Mouse (Mus musculus) hindbrain, embryonic 16.5 days (tissue): ENCODE data around the gene Pglyrp2. TPM values are rescaled to one million over a fixed set of nuclear protein-coding genes. Genes with fewer than 3 reads are reported as not detected.

ENCODE experiments used
- ATAC-seq: fragments of 200-750 bp; cut with Nextera tagmentation; 2 replicates; pipeline ENCODE4 v1.8.0; 2017; ENCODE audit warnings: moderate TSS enrichment, moderate library complexity
- H3K27ac ChIP-seq: fragments of 300-500 bp; sonication (generic); 2 replicates; pipeline ENCODE4 v1.5.1; 2014; ENCODE audit warnings: low read depth, mild to moderate bottlenecking, control low read depth, low read length, moderate library complexity
- H3K27me3 ChIP-seq: fragments of 300-500 bp; sonication (generic); replicated peaks from 2 replicates; pipeline ENCODE4 v1.6.1; 2014; ENCODE audit warnings: low read length; ENCODE audit not compliant: control insufficient read depth, insufficient read depth
- H3K36me3 ChIP-seq: fragments of 300-500 bp; sonication (generic); 2 replicates; pipeline ENCODE4 v1.6.1; 2014; ENCODE audit warnings: mild to moderate bottlenecking, low read length, moderate library complexity, mixed read lengths; ENCODE audit not compliant: control insufficient read depth, insufficient read depth
- H3K4me1 ChIP-seq: fragments of 300-500 bp; sonication (generic); 2 replicates; pipeline ENCODE4 v1.6.1; 2014; ENCODE audit warnings: low read depth, low read length; ENCODE audit not compliant: control insufficient read depth, insufficient read depth
- H3K4me2 ChIP-seq: fragments of 300-500 bp; sonication (generic); 2 replicates; pipeline ENCODE4 v1.6.1; 2014; ENCODE audit warnings: mild to moderate bottlenecking, low read length, control low read depth, moderate library complexity
- H3K4me3 ChIP-seq: fragments of 300-500 bp; sonication (generic); 2 replicates; pipeline ENCODE4 v1.5.1; 2014; ENCODE audit warnings: mild to moderate bottlenecking, low read length, control low read depth, moderate library complexity
- H3K9ac ChIP-seq: fragments of 300-500 bp; sonication (generic); 2 replicates; pipeline ENCODE4 v1.6.1; 2014; ENCODE audit warnings: low read depth, mild to moderate bottlenecking, control low read depth, low read length, moderate library complexity
- H3K9me3 ChIP-seq: fragments of 300-500 bp; sonication (generic); 2 replicates; pipeline ENCODE4 v1.6.1; 2014; ENCODE audit warnings: mild to moderate bottlenecking, low read length, moderate library complexity; ENCODE audit not compliant: control insufficient read depth
- WGBS: fragments of 180-500 bp; shearing (Covaris S2); extraction: QIAGEN DNeasy Blood & Tissue Kit; methylation state at CpG from one replicate; pipeline ENCODE4 v1.1.7; 2014; 5-methylcytosine and 5-hydroxymethylcytosine counted together
- polyA plus RNA-seq: library from polyadenylated mRNA; unstranded; fragments of >200 nt; fragmentation: Nextera tagmentation; extraction: Ambion mirVana; gene quantifications from 2 replicates; pipeline ENCODE4 v1.2.1, GENCODE M21; 2015

Gene Pglyrp2
- polyA plus RNA-seq, 1 experiment from 2014 or later: not detected

DNA sequence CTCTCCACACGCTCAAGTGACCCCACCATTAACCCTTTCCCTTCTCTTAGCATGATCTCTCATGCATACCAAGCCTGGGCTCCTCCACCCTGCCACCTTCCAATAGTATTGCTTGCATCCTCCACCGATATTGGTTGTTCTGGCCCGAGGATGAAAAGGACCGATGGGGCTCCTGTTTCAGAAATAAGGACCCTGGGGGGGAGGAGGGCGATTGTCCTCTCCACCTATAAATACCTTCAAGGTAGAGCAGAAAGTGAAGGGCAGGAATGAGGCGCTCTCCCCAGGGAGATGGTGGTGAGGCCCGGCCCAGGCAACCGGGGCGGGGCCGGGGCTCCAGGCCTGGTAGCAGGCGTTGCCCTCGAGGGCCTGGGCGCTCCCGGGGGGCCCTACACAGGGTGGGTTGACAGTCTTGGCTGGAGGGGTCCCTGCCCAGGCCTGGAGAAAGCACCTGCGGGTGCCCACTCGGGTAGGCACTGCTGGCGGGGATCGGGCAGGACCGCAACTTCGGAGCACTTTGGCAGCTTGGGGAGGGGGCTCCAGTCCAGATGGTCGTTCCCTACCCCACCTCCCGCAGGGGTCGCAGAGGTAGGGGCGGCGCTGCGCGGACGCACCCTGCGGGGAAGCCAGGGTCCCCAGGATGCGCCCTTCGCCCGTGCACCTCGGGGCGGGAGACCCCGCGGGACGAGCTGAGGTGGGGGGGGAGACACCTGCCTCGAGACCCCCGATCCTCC lies 35.4 kb downstream of the Pglyrp2 start:
- Histone ChIP-seq H3K4me1 (peaks cover 11% of the 10 kb centered on the region), H3K36me3 (peaks cover 13% of the 10 kb centered on the region), H3K4me3 (peak overlapping the region; percentile 74), H3K9ac (peak overlapping the region; percentile 93), H3K27ac (peak overlapping the region; percentile 81), H3K4me2 (peak overlapping the region; percentile 81), H3K9me3 (no peaks in the 10 kb centered on the region), H3K27me3 (peaks cover 18% of the 10 kb centered on the region)
- ATAC-seq: peak; percentile 55
- WGBS: 2% methylated on average over 24 of the region's 39 CpGs

DNA sequence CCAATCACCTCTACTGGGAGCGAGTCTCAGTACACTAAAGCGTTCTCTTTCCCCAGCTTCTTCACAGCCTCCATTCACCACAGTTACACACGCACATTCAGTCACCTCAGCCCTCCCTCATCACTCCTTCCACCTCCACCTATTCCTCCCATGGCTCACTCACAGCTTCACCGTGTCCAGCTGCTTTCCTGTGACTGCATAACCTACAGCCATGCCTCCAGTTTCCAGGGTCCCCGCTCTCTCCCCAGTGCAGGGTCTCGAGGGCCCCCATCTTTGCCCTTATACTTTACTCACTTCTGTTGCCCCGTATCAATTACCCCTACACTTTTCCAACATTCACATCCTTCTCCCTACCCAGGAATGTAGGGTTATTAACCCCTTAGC lies 36.0 kb downstream of the Pglyrp2 start:
- 41% methylated on average over 7 of the region's 7 CpGs for WGBS
- ATAC-seq: no peak
- H3K27ac ChIP-seq: peak overlapping the region; percentile 81; the same call in 1 of the 2 replicates

DNA sequence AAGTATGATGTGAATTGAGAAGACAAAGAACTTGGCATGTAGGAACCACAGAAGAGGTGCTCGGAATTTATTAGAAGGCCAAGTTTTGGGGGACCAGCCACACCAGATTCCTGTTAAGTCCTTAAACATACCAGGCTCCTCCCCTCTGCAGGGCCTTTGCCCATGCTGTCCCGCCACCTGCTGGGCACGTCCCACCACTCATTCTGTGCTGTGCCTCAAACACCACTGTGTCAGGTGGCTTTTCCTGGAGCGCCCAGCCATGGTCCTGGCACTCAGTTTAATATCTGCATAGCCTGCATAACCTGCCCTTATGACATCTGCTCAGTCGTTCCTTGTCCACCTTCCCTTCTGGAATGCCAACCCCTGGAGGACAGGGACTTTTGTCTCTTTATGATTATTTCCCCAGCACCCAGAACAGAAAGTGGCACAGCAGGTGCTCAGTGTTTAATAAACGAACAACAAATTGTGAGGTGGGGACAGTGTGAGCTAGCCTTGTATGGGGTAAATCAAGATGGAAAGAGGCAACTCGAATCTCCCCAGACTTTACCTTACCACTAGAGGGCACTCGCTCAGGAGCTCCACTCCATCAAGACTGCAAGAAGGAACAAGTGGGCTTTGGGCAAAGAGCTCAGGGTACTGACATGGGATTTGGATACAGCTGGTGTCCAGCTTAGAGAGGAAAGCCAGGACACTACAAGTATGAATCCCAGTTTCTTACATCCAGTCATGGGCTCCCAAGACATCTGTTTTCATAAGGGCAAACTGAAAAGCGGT lies 37.1 kb downstream of the Pglyrp2 start:
- WGBS: 75% methylated on average over 9 of the region's 9 CpGs
- H3K4me2 ChIP-seq: no peak overlapping the region
- no peak for ATAC-seq

More for the DNA sequence above, 36.0 kb downstream of the Pglyrp2 start:
- Histone ChIP-seq H3K9me3 (no peaks in the 10 kb centered on the region), H3K4me3 (peak overlapping the region; percentile 74), H3K9ac (peak overlapping the region; percentile 93), H3K4me1 (peaks cover 11% of the 10 kb centered on the region), H3K36me3 (peaks cover 17% of the 10 kb centered on the region), H3K4me2 (peak overlapping the region; percentile 81), H3K27me3 (peaks cover 13% of the 10 kb centered on the region)

DNA sequence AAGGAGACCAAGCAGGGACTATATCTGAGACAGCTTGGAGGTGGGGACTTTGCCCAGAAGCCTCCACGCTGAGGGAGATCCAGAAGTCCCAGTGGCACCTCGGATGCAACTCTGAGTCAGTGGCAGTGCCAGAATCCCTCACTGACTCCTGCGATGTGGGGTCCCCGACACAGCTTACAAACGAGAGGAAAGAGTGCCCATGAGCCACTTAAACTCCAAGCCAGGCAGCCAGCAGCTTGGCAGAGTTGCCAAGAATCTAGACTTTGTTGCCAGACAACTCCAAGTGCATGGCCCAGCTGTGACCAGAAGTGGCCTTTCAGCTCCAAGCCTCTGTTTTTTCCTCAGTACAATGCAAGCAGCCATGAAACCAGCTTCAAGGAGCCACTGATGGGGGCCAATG lies 40.3 kb downstream of the Pglyrp2 start:
- H3K4me1 ChIP-seq: peaks cover 11% of the 10 kb centered on the region
- no peak overlapping the region for H3K9ac ChIP-seq
- 72% methylated on average over 5 of the region's 5 CpGs for WGBS
- ATAC-seq: no peak
- no peaks in the 10 kb centered on the region for H3K9me3 ChIP-seq
- H3K4me3 ChIP-seq: no peak overlapping the region
- peaks cover 23% of the 10 kb centered on the region for H3K36me3 ChIP-seq
- no peak overlapping the region for H3K27ac ChIP-seq
- no peak overlapping the region for H3K4me2 ChIP-seq
- no peaks in the 10 kb centered on the region for H3K27me3 ChIP-seq

More for the DNA sequence above, 37.1 kb downstream of the Pglyrp2 start:
- H3K27ac ChIP-seq: no peak overlapping the region
- peaks cover 11% of the 10 kb centered on the region for H3K4me1 ChIP-seq
- H3K4me3 ChIP-seq: no peak overlapping the region
- no peak overlapping the region for H3K9ac ChIP-seq
- H3K9me3 ChIP-seq: no peaks in the 10 kb centered on the region
- peaks cover 7% of the 10 kb centered on the region for H3K27me3 ChIP-seq
- peaks cover 17% of the 10 kb centered on the region for H3K36me3 ChIP-seq

DNA sequence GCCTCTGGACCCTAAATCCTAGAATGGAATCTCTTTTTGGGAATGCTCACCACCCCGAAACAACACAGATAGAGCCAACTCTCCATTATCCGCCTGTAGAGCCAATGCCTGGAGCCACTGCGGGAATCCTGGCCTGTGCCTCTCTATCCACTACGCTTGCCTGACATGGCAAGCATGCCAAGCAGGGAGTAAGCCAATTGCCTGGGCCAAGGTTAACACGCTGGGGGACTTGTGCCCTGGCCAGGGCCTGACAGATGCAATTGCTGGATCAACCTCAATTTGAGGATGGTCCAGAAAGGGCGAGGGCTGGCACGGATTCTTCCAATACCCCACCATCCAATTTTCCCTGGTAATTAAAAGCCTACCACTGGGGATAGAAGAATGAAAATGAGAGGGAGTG lies 41.4 kb downstream of the Pglyrp2 start:
- no peak overlapping the region for H3K4me3 ChIP-seq
- 73% methylated on average over 7 of the region's 7 CpGs for WGBS
- peak; percentile 83 for ATAC-seq
- H3K4me2 ChIP-seq: no peak overlapping the region
- peaks cover 3% of the 10 kb centered on the region for H3K4me1 ChIP-seq
- no peaks in the 10 kb centered on the region for H3K9me3 ChIP-seq
- H3K27ac ChIP-seq: no peak overlapping the region
- no peak overlapping the region for H3K9ac ChIP-seq
- no peaks in the 10 kb centered on the region for H3K27me3 ChIP-seq
- peaks cover 28% of the 10 kb centered on the region for H3K36me3 ChIP-seq

DNA sequence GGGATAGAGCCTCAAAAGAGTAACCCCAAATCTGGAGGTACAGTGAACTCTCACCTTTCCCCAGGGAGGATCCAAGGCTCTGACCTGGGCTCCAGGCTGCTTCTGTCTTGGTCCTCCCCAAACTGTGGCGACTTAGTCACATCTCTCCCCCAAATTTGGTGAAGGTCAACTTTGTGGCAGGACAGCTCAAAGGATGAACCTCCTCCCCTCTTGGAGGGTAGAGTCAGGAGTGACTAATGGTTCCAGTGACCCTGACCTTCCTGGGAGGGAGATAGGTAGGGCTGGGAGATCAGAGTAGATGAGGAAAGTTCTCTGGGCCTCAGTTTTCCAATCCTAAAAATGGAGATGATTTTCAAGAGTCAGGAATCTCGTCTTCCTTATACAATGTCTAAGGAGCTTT lies 45.2 kb downstream of the Pglyrp2 start:
- no peak for ATAC-seq
- H3K27me3 ChIP-seq: no peaks in the 10 kb centered on the region
- peaks cover 29% of the 10 kb centered on the region for H3K36me3 ChIP-seq
- H3K4me1 ChIP-seq: no peaks in the 10 kb centered on the region; the same call in 1 of the 2 replicates
- H3K9ac ChIP-seq: no peak overlapping the region
- no peak overlapping the region for H3K4me3 ChIP-seq
- H3K4me2 ChIP-seq: no peak overlapping the region
- WGBS: 93% methylated on average over 2 of the region's 2 CpGs
- no peak overlapping the region for H3K27ac ChIP-seq
- H3K9me3 ChIP-seq: no peaks in the 10 kb centered on the region

DNA sequence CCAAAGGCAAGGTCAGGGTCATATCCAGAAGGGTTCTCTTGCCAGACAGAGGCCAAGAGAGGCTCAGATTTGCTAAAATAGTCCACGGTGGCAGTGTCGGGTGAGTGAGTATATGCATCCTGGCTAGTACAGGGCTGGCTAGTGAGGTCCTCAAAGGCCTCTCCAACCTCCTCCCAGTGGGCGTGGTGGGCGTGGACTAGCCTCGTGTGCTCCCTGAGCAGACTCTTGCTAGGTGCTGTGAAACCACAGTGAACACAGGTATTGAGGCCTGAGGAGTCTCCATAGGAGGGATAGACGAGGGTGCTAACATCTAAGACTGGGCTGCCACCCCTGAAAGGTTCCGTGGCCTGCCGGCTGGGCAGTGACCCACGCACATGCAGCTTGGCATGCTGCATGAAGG lies 46.8 kb downstream of the Pglyrp2 start:
- WGBS: 77% methylated on average over 9 of the region's 9 CpGs
- H3K27ac ChIP-seq: no peak overlapping the region
- peaks cover 23% of the 10 kb centered on the region for H3K36me3 ChIP-seq

DNA sequence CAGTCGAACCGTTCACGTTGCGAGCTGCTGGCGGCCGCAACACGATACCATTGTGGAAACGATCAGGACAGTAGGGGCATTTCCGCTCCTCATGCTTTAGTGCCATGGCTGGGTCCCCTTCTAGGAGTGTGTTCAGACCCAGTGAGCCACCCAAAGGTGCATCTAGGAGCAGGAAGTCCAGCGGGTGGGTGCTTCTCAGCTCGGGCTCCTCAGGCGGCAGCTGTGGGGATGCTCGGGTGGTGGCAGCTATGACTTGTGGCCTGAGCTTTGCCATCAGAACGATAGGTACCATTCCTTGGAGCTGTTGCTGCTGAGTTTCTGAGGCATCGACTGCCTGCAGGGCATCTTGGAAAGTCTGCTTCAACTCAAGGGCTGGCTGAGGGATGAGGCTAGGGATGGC lies 47.5 kb downstream of the Pglyrp2 start:
- H3K9me3 ChIP-seq: no peaks in the 10 kb centered on the region
- H3K36me3 ChIP-seq: peaks cover 23% of the 10 kb centered on the region
- H3K27ac ChIP-seq: no peak overlapping the region
- no peak for ATAC-seq
- no peak overlapping the region for H3K9ac ChIP-seq
- H3K4me2 ChIP-seq: no peak overlapping the region
- no peaks in the 10 kb centered on the region for H3K4me1 ChIP-seq
- 91% methylated on average over 15 of the region's 15 CpGs for WGBS
- no peak overlapping the region for H3K4me3 ChIP-seq
- no peaks in the 10 kb centered on the region for H3K27me3 ChIP-seq

More for the DNA sequence above, 46.8 kb downstream of the Pglyrp2 start:
- no peaks in the 10 kb centered on the region for H3K4me1 ChIP-seq
- H3K9ac ChIP-seq: no peak overlapping the region
- H3K9me3 ChIP-seq: no peaks in the 10 kb centered on the region
- H3K27me3 ChIP-seq: no peaks in the 10 kb centered on the region
- H3K4me3 ChIP-seq: no peak overlapping the region
- no peak overlapping the region for H3K4me2 ChIP-seq
- no peak for ATAC-seq

GRCm38 (mm10) chr17:32368991-32369578 lies 54.9 kb downstream of the Pglyrp2 start:
- peak overlapping the region; percentile 34; the same call in 1 of the 2 replicates for H3K4me2 ChIP-seq
- peak overlapping the region; percentile 1; the same call in 1 of the 2 replicates for H3K4me3 ChIP-seq
- no peaks in the 10 kb centered on the region for H3K9me3 ChIP-seq
- no peak overlapping the region for H3K27ac ChIP-seq
- WGBS: 25% methylated on average over 11 of the region's 17 CpGs
- no peak overlapping the region for H3K9ac ChIP-seq
- ATAC-seq: no peak
- H3K27me3 ChIP-seq: no peaks in the 10 kb centered on the region
- H3K36me3 ChIP-seq: peaks cover 8% of the 10 kb centered on the region; the same call in 1 of the 2 replicates
- peaks cover 7% of the 10 kb centered on the region; the same call in 1 of the 2 replicates for H3K4me1 ChIP-seq
